Mouse (Mus musculus): ENCODE data around the gene Col15a1. TPM values are rescaled to one million over a fixed set of nuclear protein-coding genes. Genes with fewer than 3 reads are reported as not detected.

Col15a1 gene
- polyA plus RNA-seq, 1 experiment from 2014 or later = 12.9 TPM

GRCm38 (mm10) chr4:47330378-47331052, 122.6 kb downstream of the Col15a1 start:
- Histone ChIP-seq H3K4me2 (no peak overlapping the region), H3K27ac (no peak overlapping the region), H3K27me3 (no peaks in the 10 kb centered on the region), H3K4me1 (replicated peaks) (no peaks in the 10 kb centered on the region), H3K9me3 (replicated peaks) (no peaks in the 10 kb centered on the region), H3K9ac (no peak overlapping the region), H3K36me3 (no peaks in the 10 kb centered on the region), H3K4me3 (no peak overlapping the region)
- WGBS = 79% methylated on average over 13 of the region's 13 CpGs
- ATAC-seq (replicated peaks; ENCODE audit: insufficient number of reproducible peaks, insufficient read depth, low FRiP score, low read depth) = no peak

GRCm38 (mm10) chr4:47332812-47333343, 124.9 kb downstream of the Col15a1 start:
- WGBS = 84% methylated on average over 6 of the region's 6 CpGs
- Histone ChIP-seq H3K9me3 (replicated peaks) (no peaks in the 10 kb centered on the region), H3K9ac (no peak overlapping the region), H3K27me3 (no peaks in the 10 kb centered on the region), H3K4me3 (no peak overlapping the region), H3K4me2 (no peak overlapping the region), H3K36me3 (no peaks in the 10 kb centered on the region), H3K4me1 (replicated peaks) (no peaks in the 10 kb centered on the region), H3K27ac (no peak overlapping the region)
- ATAC-seq (replicated peaks; ENCODE audit: insufficient number of reproducible peaks, insufficient read depth, low FRiP score, low read depth) = no peak

- Histone ChIP-seq H3K4me3 (no peak overlapping the region), H3K9me3 (replicated peaks) (no peaks in the 10 kb centered on the region), H3K36me3 (no peaks in the 10 kb centered on the region), H3K4me2 (no peak overlapping the region), H3K27ac (no peak overlapping the region), H3K27me3 (no peaks in the 10 kb centered on the region), H3K9ac (no peak overlapping the region), H3K4me1 (replicated peaks) (no peaks in the 10 kb centered on the region)
- no peak for ATAC-seq (replicated peaks; ENCODE audit: insufficient number of reproducible peaks, insufficient read depth, low FRiP score, low read depth)
- 83% methylated on average over 3 of the region's 3 CpGs for WGBS
Measured at GRCm38 (mm10) chr4:47333541-47333940, 125.6 kb downstream of the Col15a1 start.

- peaks cover 8% of the 10 kb centered on the region for H3K4me1 ChIP-seq (replicated peaks)
- H3K27me3 ChIP-seq = no peaks in the 10 kb centered on the region
- no peak overlapping the region for H3K4me3 ChIP-seq
- no peak overlapping the region for H3K4me2 ChIP-seq
- WGBS = 64% methylated on average over 3 of the region's 3 CpGs
- no peaks in the 10 kb centered on the region for H3K9me3 ChIP-seq (replicated peaks)
- no peaks in the 10 kb centered on the region for H3K36me3 ChIP-seq
- H3K9ac ChIP-seq = no peak overlapping the region
- no peak overlapping the region for H3K27ac ChIP-seq
- no peak for ATAC-seq (replicated peaks; ENCODE audit: insufficient number of reproducible peaks, insufficient read depth, low FRiP score, low read depth)
Measured at GRCm38 (mm10) chr4:47336941-47337600, 129.1 kb downstream of the Col15a1 start.

- no peak overlapping the region for H3K4me2 ChIP-seq
- WGBS = 62% methylated on average over 8 of the region's 8 CpGs
Measured at GRCm38 (mm10) chr4:47342632-47343031, 134.7 kb downstream of the Col15a1 start.

GRCm38 (mm10) chr4:47347022-47347421, 139.1 kb downstream of the Col15a1 start:
- Histone ChIP-seq H3K27me3 (no peaks in the 10 kb centered on the region), H3K36me3 (no peaks in the 10 kb centered on the region), H3K4me2 (no peak overlapping the region), H3K9me3 (replicated peaks) (no peaks in the 10 kb centered on the region), H3K4me1 (replicated peaks) (peaks cover 14% of the 10 kb centered on the region), H3K4me3 (no peak overlapping the region), H3K9ac (no peak overlapping the region), H3K27ac (no peak overlapping the region)
- no peak for ATAC-seq (replicated peaks; ENCODE audit: insufficient number of reproducible peaks, insufficient read depth, low FRiP score, low read depth)
- WGBS = 68% methylated on average over 4 of the region's 4 CpGs

More at GRCm38 (mm10) chr4:47342632-47343031, 134.7 kb downstream of the Col15a1 start:
- Histone ChIP-seq H3K9me3 (replicated peaks) (no peaks in the 10 kb centered on the region), H3K4me1 (replicated peaks) (peaks cover 11% of the 10 kb centered on the region), H3K9ac (no peak overlapping the region), H3K27ac (no peak overlapping the region), H3K27me3 (no peaks in the 10 kb centered on the region), H3K36me3 (no peaks in the 10 kb centered on the region), H3K4me3 (no peak overlapping the region)
- no peak for ATAC-seq (replicated peaks; ENCODE audit: insufficient number of reproducible peaks, insufficient read depth, low FRiP score, low read depth)

GRCm38 (mm10) chr4:47349759-47350158, 141.8 kb downstream of the Col15a1 start:
- ATAC-seq (replicated peaks; ENCODE audit: insufficient number of reproducible peaks, insufficient read depth, low FRiP score, low read depth) = no peak
- Histone ChIP-seq H3K4me1 (replicated peaks) (peaks cover 12% of the 10 kb centered on the region), H3K27ac (no peak overlapping the region), H3K27me3 (no peaks in the 10 kb centered on the region), H3K4me2 (no peak overlapping the region), H3K4me3 (no peak overlapping the region), H3K36me3 (no peaks in the 10 kb centered on the region), H3K9ac (no peak overlapping the region), H3K9me3 (replicated peaks) (no peaks in the 10 kb centered on the region)
- WGBS = 52% methylated on average over 6 of the region's 6 CpGs

GRCm38 (mm10) chr4:47351386-47352049, 143.6 kb downstream of the Col15a1 start:
- Histone ChIP-seq H3K27me3 (no peaks in the 10 kb centered on the region), H3K4me2 (peak overlapping the region; percentile 97), H3K4me1 (replicated peaks) (peaks cover 20% of the 10 kb centered on the region), H3K4me3 (peak overlapping the region; percentile 92), H3K36me3 (no peaks in the 10 kb centered on the region), H3K9ac (peak overlapping the region; percentile 75; the same call in 1 of the 2 replicates), H3K9me3 (replicated peaks) (no peaks in the 10 kb centered on the region), H3K27ac (peak overlapping the region; percentile 76)
- ATAC-seq (replicated peaks; ENCODE audit: insufficient number of reproducible peaks, insufficient read depth, low FRiP score, low read depth) = no peak
- WGBS = 22% methylated on average over 9 of the region's 9 CpGs

- Histone ChIP-seq H3K36me3 (no peaks in the 10 kb centered on the region), H3K9ac (peak overlapping the region; percentile 75), H3K27me3 (no peaks in the 10 kb centered on the region), H3K4me1 (replicated peaks) (peaks cover 21% of the 10 kb centered on the region), H3K9me3 (replicated peaks) (no peaks in the 10 kb centered on the region), H3K4me3 (peak overlapping the region; percentile 92), H3K4me2 (peak overlapping the region; percentile 97), H3K27ac (peak overlapping the region; percentile 76)
- ATAC-seq (replicated peaks; ENCODE audit: insufficient number of reproducible peaks, insufficient read depth, low FRiP score, low read depth) = peak; percentile 0; the same call in 1 of the 2 replicates
- under 1% methylated on average over 32 of the region's 32 CpGs for WGBS
Measured at GRCm38 (mm10) chr4:47352061-47352661, 144.2 kb downstream of the Col15a1 start.

- Histone ChIP-seq H3K9ac (peak within 1 kb of the TSS; percentile 94), H3K27ac (peak within 1 kb of the TSS; percentile 97), H3K27me3 (no peaks in the 10 kb centered on the region), H3K9me3 (replicated peaks) (no peaks in the 10 kb centered on the region), H3K4me3 (peak within 1 kb of the TSS; percentile 92), H3K4me2 (peak within 1 kb of the TSS; percentile 97), H3K4me1 (replicated peaks) (peaks cover 26% of the 10 kb centered on the region), H3K36me3 (no peaks in the 10 kb centered on the region)
- WGBS = 1% methylated on average over 60 of the region's 65 CpGs
- ATAC-seq (replicated peaks; ENCODE audit: insufficient number of reproducible peaks, insufficient read depth, low FRiP score, low read depth) = peak; percentile 99
Measured at GRCm38 (mm10) chr4:47352803-47353388, 144.9 kb downstream of the Col15a1 start, which contains the start of gene Tgfbr1. Gene Tgfbr1, plus strand, starts transcription at chr4:47353222.

Data from heart, embryonic 15.5 days (tissue).